Mouse (Mus musculus): ENCODE results near the gene Lipc. TPM values are rescaled to one million over a fixed set of nuclear protein-coding genes. Genes with fewer than 3 reads are reported as not detected.

The Lipc gene
- total RNA-seq, 4 experiments from 2014 or later = 0.26 TPM; not detected in 3

GRCm38 (mm10) chr9:70914659-70915355 lies 37.2 kb downstream of the Lipc start:
- DNase-seq (ENCODE audit: low spot score) = no peak

DNA sequence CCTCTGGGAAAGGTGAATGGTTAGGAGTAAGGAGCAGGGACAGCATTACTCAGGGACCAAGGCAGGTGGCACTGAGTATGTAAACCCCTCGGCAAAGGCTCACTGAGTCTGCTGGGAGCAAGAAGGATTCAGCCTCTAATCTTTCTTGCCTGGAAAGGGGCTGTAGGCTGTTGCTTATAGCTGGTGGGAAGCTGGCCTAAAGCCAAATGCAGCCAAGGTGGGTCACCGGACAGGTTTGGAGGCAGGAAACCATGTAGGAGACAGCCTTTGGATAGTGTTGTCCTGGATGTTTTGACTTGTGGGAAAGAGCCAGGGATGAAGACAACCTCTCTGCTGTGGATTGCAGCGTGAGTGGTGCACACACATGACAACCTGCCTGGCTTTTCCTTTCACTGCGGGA lies 40.9 kb downstream of the Lipc start:
- no peak for DNase-seq (ENCODE audit: low spot score)

GRCm38 (mm10) chr9:70910351-70910750 lies 41.7 kb downstream of the Lipc start:
- peak; percentile 63 for DNase-seq (ENCODE audit: low spot score)

- no peak for DNase-seq (ENCODE audit: low spot score)
Measured at GRCm38 (mm10) chr9:70902821-70903730, 49.0 kb downstream of the Lipc start.

- no peak for DNase-seq (ENCODE audit: low spot score)
Measured at GRCm38 (mm10) chr9:70894201-70894600, 57.8 kb downstream of the Lipc start.

DNA sequence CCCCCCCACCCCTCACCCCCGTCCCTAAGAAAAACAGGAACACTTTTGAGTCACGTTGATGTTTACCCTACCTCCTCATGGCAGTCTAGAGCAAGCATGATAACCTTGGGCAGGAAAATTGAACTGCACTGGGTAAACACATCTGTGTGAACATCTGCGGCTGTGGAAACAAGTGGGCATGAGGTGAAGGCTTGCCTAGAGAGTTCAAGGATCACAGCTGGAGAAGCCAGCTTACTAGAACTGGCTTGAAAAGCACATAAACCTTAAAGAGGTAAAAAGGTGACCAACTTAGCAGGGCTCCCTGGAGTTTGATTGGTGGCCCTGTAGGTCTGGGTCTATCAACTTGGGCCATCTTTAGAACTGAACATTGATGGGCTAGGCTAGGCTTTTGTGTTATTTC lies 58.5 kb downstream of the Lipc start:
- DNase-seq (ENCODE audit: low spot score) = no peak

- DNase-seq (ENCODE audit: low spot score) = no peak
Measured at GRCm38 (mm10) chr9:70892627-70893026, 59.4 kb downstream of the Lipc start.

- DNase-seq (ENCODE audit: low spot score) = peak; percentile 73
Measured at GRCm38 (mm10) chr9:70891431-70892133, 60.4 kb downstream of the Lipc start.

GRCm38 (mm10) chr9:70890736-70891135 lies 61.3 kb downstream of the Lipc start:
- DNase-seq (ENCODE audit: low spot score) = no peak

GRCm38 (mm10) chr9:70888969-70889368 lies 63.1 kb downstream of the Lipc start:
- DNase-seq (ENCODE audit: low spot score) = no peak

DNA sequence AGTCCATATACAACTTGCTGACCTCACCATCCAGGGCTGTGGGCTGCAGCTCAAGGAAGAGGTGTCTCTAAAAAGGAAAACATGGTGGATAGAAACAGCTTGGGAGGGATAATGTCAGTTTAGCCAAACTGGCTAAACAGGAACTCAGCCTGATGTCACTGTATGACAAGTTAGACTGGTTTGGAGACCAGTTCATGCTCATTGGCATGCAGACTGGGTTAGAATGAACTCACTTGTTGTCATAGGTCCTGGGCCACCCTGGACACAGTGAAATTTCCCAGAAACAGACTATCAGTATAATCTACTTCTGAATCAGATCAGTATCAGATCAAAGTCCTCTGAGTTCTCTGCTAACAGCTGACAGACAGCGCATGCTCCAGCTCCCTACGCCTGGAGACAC lies 63.5 kb downstream of the Lipc start:
- no peak for DNase-seq (ENCODE audit: low spot score)

DNA sequence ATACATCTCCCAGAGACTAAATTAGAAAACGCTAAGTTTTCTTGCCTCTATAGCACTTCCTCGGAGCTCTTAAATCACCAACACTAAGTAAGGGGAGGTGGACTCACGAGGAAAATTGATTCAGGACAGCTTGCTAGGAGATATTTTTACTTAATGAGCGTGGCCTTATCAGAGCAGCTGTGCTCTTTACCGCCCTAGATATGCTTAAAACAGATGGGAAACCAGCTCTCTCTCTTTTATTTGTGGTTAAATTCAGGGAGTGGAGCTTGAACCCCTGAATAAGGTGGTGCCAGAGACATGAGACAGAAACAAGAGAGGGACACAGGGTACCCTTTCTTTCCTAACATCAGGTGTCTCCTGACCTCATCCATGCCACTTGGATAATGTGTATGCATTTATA lies 70.0 kb downstream of the Lipc start:
- no peak for DNase-seq (ENCODE audit: low spot score)

- DNase-seq (ENCODE audit: low spot score) = no peak
Measured at GRCm38 (mm10) chr9:70878823-70879222, 73.2 kb downstream of the Lipc start.

DNA sequence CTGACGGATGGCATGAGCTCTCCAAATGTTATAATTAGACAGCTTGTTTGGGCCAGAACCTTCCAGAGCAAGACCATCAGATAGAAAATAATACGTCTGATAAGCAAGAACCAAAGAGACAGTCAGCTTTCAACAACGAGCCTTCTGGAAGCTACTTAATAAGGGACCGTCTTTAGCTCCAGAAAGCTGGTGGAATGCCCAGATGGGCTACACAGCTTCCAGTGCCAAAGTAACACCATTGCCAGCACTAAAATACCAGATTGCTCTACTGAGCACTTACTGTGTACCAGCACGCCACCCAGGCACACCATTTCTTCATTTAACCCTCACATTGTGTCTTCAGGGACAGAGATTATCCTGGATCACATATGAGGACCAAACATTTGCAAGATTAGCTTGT lies 73.9 kb downstream of the Lipc start:
- no peak for DNase-seq (ENCODE audit: low spot score)

GRCm38 (mm10) chr9:70875490-70875889 lies 76.5 kb downstream of the Lipc start:
- no peak for DNase-seq (ENCODE audit: low spot score)

GRCm38 (mm10) chr9:70875059-70875458 lies 77.0 kb downstream of the Lipc start:
- DNase-seq (ENCODE audit: low spot score) = no peak

GRCm38 (mm10) chr9:70872675-70873074 lies 79.4 kb downstream of the Lipc start:
- DNase-seq (ENCODE audit: low spot score) = no peak

- DNase-seq (ENCODE audit: low spot score) = no peak
Measured at GRCm38 (mm10) chr9:70870326-70870725, 81.7 kb downstream of the Lipc start.

DNA sequence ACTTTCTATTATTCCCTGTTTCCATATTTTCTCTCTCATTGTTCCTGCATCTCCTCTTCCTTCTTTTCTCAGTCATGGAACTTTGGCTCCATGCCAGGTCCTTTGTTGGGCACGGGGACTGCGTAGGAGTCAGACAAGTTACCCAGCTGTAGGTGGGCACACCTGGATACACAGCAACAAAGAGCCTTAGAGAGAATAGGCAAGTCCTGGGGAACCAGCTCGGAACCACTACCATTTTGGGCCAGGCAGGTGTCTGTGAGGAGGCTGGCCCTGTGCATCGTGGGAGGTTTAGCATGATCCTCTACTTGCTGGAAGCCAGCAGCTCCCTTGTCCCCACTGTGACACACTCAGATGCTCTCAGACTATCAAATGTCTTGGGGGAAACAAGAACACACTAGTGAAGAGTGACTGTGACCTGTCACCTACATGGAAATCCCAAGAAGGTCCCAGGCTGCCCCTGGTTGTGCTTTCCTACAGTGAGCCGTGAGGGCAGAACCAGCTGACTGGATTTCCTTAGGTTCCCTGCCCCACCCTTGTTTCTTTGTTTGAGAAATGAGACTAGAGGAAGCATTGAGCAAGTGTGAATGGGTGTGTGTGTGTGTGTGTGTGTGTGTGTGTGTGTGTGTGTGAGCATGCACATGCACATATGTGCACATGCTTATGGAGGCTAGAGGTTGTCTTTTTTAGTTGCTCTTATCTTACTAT lies 82.7 kb downstream of the Lipc start:
- DNase-seq (ENCODE audit: low spot score) = no peak

DNA sequence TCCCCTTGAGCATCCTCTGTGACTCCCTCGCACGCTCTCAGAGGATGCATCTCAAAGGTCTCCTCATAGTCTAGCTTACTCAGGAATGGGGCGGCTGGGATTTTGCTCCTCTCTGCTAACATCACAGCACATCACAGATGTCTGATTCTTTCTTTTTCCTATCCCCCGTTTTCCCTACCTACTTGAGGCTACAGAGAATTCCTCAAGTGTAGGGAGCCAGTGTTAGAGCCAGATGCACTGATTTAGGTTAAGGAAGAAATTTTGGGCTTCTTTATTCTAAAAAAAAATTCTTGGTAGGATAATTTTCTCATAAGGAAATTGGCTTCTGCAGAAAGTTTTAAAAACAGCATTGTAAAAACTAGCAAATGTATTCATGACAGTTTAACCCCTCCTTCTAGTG lies 84.6 kb downstream of the Lipc start:
- no peak for DNase-seq (ENCODE audit: low spot score)

DNA sequence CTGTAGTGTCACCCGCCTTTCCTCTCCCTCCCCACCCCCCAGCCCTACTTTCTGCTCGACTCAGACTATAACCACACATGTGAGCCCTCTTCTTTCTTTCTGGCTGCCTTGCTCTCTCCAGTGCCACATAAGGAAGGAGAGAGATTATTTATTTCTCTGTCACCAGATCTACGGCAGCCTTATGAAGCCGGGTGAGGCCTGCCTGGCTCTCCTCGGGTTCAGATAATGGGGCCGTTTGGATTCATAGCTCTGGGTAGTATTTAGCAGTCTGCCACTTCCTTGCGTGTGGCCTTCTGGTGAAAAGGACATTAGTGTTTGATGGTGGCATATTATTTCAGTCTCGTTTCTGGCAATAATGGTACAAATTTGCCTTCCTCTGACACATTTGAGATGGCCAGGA lies 88.0 kb downstream of the Lipc start:
- no peak for DNase-seq (ENCODE audit: low spot score)

DNA sequence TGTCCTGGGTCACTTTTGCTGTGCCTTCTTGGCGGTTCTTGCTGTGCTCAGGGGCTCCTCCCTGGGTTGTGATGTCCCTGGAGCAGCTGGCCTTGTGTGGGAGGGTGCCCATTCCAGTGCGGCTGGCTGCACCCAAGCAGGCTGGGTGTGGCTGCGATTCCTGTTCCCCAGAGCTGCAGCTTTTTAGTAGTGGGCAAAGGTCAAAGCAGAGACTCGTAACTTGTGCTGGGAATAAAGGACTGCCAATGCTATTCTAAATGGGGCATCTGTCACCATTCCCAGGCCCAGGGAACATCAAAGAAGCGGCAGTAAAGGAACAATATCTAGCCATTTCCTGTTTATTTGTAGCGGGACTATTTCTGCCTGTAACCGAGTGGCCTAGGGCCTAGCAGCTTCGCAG lies 88.7 kb downstream of the Lipc start:
- DNase-seq (ENCODE audit: low spot score) = no peak

Measured in heart, adult 8-10 months (tissue).